Mouse (Mus musculus) olfactory bulb, adult 2 months (tissue): ENCODE results near the gene Actl6b.

Source experiments
- CTCF ChIP-seq: fragments of 200-500 bp; IDR thresholded peaks from 2 replicates; pipeline ENCODE4 v1.5.1; 2012; ENCODE audit warnings: low read depth, mild to moderate bottlenecking, low read length, moderate library complexity; ENCODE audit not compliant: insufficient read depth
- POLR2A ChIP-seq: fragments of 200-500 bp; IDR thresholded peaks from 2 replicates; pipeline ENCODE4 v1.6.1; 2012; ENCODE audit warnings: mild to moderate bottlenecking, low read depth, low read length, moderate library complexity; ENCODE audit not compliant: insufficient read depth

- TF ChIP-seq POLR2A (no peak), CTCF (no peak)
Observed at GRCm38 (mm10) chr5:137523396-137524250, 29.7 kb upstream of the Actl6b start.
